Mouse (Mus musculus): ENCODE measurements at regions not wholly inside any gene's neighbourhood (a gene's known extent, or its start where the extent isn't known, plus 50 kb on each side); places are given as distances from the start of the nearest gene placed in this dataset.

- no peak for DNase-seq
These were observed 61.9 kb upstream of the Znrf2 start for GRCm38 (mm10) chr6:54754810-54755209.

- no peak for DNase-seq
These were observed 59.2 kb upstream of the Znrf2 start for GRCm38 (mm10) chr6:54757511-54757911.

- no peak for DNase-seq
These were observed 58.6 kb upstream of the Znrf2 start for GRCm38 (mm10) chr6:54758112-54758511.

GRCm38 (mm10) chr6:54759263-54759662 lies 57.5 kb upstream of the Znrf2 start:
- DNase-seq, result peak; percentile 45

GRCm38 (mm10) chr6:54759942-54760498 lies 56.7 kb upstream of the Znrf2 start:
- DNase-seq, result peak; percentile 74

GRCm38 (mm10) chr6:54760541-54760940 lies 56.2 kb upstream of the Znrf2 start:
- peak; percentile 28 for DNase-seq

- DNase-seq, result no peak
These were observed 54.7 kb upstream of the Znrf2 start for GRCm38 (mm10) chr6:54762021-54762420.

- DNase-seq, result peak; percentile 41
These were observed 54.2 kb upstream of the Znrf2 start for GRCm38 (mm10) chr6:54762499-54762898.

GRCm38 (mm10) chr6:54763669-54764068 lies 53.0 kb upstream of the Znrf2 start:
- DNase-seq, result no peak

- DNase-seq, result no peak
These were observed 51.0 kb upstream of the Znrf2 start for GRCm38 (mm10) chr6:54765715-54766114.

- DNase-seq, result peak; percentile 26
These were observed 50.1 kb upstream of the Znrf2 start for GRCm38 (mm10) chr6:54766485-54767112.

All from thymus, postnatal 4 days (tissue).